Mouse (Mus musculus) yolk sac, embryonic 10.5 days (tissue): ENCODE results near the gene Gosr2.
A peak's percentile ranks its signal among the peaks of the same experiment; 100 is the strongest.

Source experiments
- DNase-seq: peaks from one replicate; pipeline ENCODE4 v3.0.0-alpha.2; 2017; ENCODE audit warnings: low spot score

Gosr2 gene

GRCm38 (mm10) chr11:103646301-103646700, 51.4 kb downstream of the Gosr2 start:
- DNase-seq, result no peak

- no peak for DNase-seq
Measured at GRCm38 (mm10) chr11:103645731-103646130, 52.0 kb downstream of the Gosr2 start.

- DNase-seq, result no peak
Measured at GRCm38 (mm10) chr11:103643211-103643610, 54.5 kb downstream of the Gosr2 start.

GRCm38 (mm10) chr11:103639407-103639946, 58.2 kb downstream of the Gosr2 start:
- DNase-seq, result peak; percentile 31

GRCm38 (mm10) chr11:103638790-103639189, 58.9 kb downstream of the Gosr2 start, which contains the start of gene Lyzl6:
Gene Lyzl6 (minus strand): TSS chr11:103638890.
- no peak for DNase-seq

- DNase-seq, result no peak
Measured at GRCm38 (mm10) chr11:103636261-103636660, 61.4 kb downstream of the Gosr2 start.

- DNase-seq, result no peak
Measured at GRCm38 (mm10) chr11:103635481-103635880, 62.2 kb downstream of the Gosr2 start.

- no peak for DNase-seq
Measured at GRCm38 (mm10) chr11:103634806-103635205, 62.9 kb downstream of the Gosr2 start.

GRCm38 (mm10) chr11:103627453-103627852, 70.2 kb downstream of the Gosr2 start:
- no peak for DNase-seq
